Mouse (Mus musculus): Measurements from ENCODE around the gene Imp3.

Imp3 gene

GRCm38 (mm10) chr9:56970158-56970557 is 32.9 kb downstream of the Imp3 start:
- DNase-seq (ENCODE audit: low spot score in 2 of 2) = no peak

GRCm38 (mm10) chr9:56973960-56974524 is 36.8 kb downstream of the Imp3 start:
- DNase-seq (ENCODE audit: low spot score in 2 of 2) = no peak

DNA sequence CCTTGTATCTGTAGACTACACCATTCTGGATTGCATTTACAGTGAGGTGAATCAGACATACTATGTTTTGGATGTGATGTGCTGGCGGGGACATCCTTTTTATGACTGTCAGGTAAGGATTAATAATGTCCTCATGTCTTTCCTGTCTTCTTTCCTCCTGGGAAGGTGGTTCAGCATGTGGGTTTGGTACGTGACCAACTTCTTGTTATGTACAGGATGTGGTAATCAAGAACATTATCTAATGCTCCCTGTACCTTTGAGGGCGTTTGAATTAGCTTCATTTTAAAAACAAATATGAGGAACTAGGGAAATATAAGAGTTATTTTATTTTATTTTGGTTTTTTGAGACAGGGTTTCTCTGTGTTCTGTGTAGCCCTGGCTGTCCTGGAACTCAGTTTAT is 37.9 kb downstream of the Imp3 start:
- DNase-seq (ENCODE audit: low spot score in 2 of 2) = no peak

GRCm38 (mm10) chr9:56980186-56980585 is 42.9 kb downstream of the Imp3 start:
- no peak for DNase-seq (ENCODE audit: low spot score in 2 of 2)

DNA sequence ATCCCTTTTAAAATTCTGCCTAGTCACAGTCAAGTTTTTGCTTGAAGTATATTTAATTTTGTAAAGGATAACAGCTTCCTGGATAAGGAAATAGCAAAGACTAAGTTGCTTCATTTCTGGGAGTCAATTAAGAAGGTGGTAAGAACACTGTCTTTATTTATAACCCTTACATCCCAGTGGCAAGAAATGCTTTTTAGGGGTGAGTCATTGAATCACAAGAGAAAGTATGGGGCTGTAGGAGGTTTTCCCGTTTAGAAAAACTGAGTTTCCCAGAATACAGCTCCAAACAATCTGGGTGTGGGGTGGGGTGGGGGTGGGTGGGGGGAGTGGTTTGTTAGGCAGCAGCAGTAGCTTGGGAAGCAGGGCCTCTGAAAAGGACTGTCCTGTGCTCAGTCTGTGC is 44.2 kb downstream of the Imp3 start:
- DNase-seq (ENCODE audit: low spot score in 2 of 2) = no peak

Data from frontal cortex, postnatal 14 days (tissue).